Mouse (Mus musculus) megakaryocyte progenitor cell, adult 5-6 weeks (primary cell): ENCODE data around the gene Ypel3. TPM values are rescaled to one million over a fixed set of nuclear protein-coding genes. Genes with fewer than 3 reads are reported as not detected.
"Not testable (repeated sequence)": the region's sequence is repeated elsewhere in the genome, so short reads cannot be mapped to it uniquely, and the experiment has no call there.

ENCODE experiments used
- ATAC-seq: replicated peaks from 2 replicates; pipeline ENCODE4 v1.8.0; 2016; ENCODE audit warnings: mild to moderate bottlenecking, moderate TSS enrichment, inconsistent platforms; ENCODE audit not compliant: poor library complexity
- total RNA-seq, 2 experiments: library from RNA; stranded (forward) in 1 of 2; stranded (reverse) in 1 of 2; fragments of 157-497, 149-512 nt in 1 of 2; fragments of 200-1000 nt in 1 of 2; gene quantifications; 2 replicates each; pipeline versions ENCODE4 v1.2.3 to v1.2.4; 2015 to 2017

The Ypel3 gene
- total RNA-seq (2015) (25.4 and 32.4 TPM in 2 replicates), total RNA-seq (2017) (11.8 and 15.1 TPM in 2 replicates)

DNA sequence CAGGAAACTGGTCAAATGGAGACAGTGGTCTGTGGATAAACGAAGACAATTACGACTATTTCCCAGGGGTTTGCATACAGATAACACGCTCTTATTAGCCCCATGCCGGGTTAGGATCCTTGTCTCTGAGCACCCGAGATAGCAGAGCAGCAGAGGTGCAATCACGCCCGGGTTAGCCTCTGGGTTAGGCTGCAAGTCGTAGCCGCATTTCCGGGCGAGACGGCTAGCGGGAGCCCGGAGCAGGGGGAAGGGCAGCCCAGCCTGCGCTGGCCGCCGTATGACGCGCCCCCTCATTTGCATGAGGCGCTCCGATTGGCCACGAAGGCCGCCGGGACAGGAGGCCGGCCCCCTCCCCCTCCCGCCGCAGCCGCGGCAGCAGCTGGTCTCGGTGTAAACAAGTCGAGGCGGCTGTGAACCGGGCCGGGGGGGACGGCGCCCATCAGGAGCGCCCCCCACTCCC, at the start of gene Ypel3:
Gene Ypel3 (plus strand): TSS at position 358 of the 460 bp plus-strand sequence.
- ATAC-seq = peak; percentile 88

- ATAC-seq = not testable (repeated sequence)
These were observed 46.4 kb upstream of the Ypel3 start for GRCm38 (mm10) chr7:126730256-126730789.

GRCm38 (mm10) chr7:126736122-126736521, 40.6 kb upstream of the Ypel3 start:
- peak; percentile 54 for ATAC-seq

DNA sequence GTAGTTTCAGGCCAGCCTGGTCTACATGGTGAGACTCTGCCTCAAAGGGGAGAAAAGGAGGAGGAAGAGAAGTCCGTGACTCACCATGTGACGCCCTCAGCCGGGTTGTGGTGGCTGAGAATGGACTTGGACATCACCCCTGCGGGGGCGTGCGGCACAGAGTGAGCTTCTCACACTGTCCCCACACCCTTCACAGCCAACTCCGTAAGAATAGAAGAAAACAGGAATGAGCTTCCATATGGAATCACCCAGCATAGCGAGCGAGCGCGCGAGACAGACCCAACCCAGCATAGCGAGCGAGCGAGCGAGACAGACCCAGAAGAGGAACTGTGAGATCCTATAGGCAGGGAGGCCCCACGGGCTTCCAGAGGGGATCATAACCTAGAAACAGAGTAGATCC, 37.2 kb upstream of the Ypel3 start:
- ATAC-seq = no peak

GRCm38 (mm10) chr7:126740132-126740735, 36.5 kb upstream of the Ypel3 start:
- ATAC-seq = 0 out of 2 replicates have a peak, but pooled peaks have one; percentile 9

DNA sequence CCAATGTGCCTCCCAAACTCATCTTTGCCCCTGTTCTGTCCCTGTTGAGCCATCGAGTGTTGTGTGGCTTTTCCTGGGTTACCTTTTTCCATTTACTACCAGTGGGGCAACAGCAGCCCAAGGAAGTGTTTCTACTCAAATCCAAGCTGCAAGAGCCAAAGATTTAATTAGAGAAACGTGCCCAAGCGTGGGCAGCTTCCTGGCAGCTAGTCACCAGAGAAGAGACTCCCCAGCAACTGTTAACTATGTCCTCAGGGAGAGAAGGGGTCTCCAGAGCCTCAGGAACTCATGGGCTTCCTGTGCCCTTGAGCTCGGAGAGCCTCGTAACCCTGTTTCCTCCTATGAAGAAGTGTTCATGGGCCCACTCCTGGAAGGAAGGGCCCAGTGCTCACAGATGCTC, 35.8 kb upstream of the Ypel3 start:
- ATAC-seq = no peak

- ATAC-seq = no peak
These were observed 35.3 kb upstream of the Ypel3 start for GRCm38 (mm10) chr7:126741452-126741851.

GRCm38 (mm10) chr7:126741964-126742482, 34.7 kb upstream of the Ypel3 start:
- no peak for ATAC-seq

DNA sequence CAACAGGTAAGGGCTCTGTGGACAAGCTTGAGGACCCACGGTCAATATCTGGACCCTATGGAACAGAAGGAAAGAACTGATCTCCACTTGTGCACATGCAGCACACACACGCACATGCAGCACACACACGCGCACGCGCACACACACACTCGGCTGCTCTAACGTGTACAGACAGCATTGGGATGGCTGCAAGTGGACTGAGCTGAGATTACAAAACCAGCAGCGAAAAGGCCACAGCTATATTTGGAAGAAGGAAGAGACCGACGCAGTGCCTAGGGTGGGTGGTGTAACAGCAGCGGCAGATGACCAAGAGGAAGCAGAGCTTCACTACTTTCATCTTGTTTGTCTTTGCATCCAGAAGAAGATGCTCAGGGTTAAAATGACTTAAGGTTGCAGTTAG, 30.7 kb upstream of the Ypel3 start:
- peak; percentile 89 for ATAC-seq

DNA sequence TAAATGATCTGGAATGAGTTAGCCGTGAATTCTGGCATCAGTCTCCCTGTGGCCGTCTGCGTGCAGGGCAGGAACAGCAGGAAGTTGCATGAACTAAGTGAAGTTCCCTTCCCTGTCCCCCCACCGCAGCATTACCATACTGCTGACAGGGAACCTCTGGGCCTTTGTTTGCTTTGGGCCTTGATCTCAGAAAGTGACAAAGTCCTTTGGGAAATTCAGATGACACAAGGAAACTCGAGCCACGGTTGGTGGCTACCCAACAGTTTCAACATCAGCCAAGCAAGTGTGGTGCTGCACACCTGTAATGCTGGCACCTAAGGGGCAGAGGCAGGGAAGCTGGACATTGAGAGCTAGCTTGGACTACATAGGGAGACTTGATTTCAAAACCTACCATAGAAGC, 30.0 kb upstream of the Ypel3 start:
- ATAC-seq = peak; percentile 86

- ATAC-seq = no peak
These were observed 27.9 kb upstream of the Ypel3 start for GRCm38 (mm10) chr7:126748824-126749223.

DNA sequence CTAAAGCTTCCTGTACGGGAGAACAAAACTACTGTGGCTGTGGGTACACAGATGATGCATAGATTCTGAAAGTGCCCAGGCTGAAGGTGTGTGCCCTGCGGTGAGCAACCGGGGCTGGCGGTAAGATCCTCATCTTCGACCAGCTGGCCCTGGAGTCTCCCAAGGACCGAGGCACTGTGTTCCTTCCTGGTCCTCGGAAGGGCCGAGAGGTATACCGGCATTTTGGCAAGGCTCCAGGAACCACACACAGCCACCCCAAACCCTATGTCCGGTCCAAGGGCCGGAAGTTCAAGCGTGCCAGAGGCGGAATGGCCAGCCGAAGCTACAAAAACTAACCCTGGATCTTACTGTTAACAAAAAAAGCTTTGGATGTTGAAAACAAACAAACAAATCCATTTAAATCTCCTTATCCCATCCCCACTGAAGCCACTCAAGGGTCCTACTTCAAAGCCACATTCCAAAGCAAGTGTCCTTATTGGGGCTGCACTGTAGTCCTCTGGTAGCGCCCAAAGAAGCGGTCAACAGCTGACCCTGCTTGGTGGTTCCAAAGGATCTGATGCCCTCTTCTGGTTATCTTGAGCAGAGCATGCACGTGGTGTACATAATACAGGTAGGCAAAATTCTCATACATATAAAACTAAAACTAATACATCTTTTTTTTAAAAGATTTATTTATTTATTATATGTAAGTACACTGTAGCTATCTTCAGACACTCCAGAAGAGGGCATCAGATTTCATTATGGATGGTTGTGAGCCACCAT, 27.0 kb upstream of the Ypel3 start:
- no peak for ATAC-seq

DNA sequence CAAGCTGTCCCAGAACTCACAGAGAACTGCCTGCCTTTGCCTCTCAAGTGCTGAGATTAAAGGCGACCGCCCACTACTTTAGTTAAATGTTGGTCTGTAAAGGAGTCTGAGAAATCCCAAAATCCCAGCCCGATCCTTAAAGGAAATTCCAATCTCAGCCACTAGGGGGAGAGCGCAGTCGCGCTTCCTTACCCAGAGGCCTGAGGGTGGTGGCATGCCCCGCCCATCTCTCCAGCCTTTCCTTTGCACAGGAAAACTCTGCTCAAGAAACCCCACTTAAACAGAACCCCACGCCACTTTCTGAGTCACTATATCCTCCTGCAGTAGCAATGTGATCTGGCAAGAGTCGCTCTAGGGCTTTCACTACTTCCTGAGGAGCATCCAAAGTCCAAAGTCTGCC, 21.9 kb upstream of the Ypel3 start:
- ATAC-seq = peak; percentile 68

DNA sequence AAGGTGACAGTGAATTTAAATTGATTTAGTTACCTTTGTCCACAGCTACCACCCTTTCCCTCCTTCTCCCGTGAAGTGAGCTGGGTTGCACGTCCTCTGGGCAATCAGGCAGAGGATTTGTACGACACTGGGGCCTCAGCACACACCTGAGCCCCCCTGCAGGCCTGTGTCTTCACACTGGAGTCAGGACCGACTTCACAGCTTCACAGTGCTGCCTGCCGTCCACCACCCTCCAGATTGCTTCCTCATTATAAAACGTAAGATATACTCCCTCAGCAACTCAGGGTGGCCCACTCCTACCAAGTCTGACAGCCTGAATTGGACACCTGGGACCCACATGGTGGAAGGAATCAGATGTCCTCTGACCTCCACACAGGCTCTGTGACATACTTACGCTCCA, 18.2 kb upstream of the Ypel3 start:
- no peak for ATAC-seq

DNA sequence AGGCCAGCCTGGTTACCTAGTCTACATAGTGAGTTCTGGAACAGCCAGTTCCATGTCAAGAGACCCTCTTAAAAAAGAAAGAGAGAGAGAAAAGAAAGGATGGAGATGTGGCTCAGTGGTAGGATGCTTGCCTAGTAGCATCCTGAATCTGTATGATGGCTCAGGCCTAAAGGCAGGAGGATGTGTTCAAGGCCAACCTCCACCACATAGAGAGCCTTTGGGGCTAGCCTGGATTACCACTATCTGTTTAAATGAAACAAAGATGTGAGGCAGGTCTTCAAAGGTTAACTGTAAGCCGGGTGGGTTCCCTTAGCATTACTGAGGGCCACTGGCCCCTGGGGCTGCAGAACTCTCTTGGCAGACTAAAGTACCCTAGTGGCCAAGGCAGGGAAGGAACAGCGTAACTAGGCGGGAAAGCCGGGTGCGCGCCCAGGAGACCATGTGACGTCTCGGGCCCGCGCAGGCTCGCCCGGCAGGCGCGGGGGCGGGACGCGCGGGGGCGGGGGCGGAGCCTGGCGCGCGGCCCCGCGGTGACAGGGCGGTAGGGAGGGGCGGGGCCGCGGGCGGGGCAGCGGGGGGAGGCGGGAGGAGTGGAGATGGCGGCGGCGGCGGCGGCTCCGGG, 17.6 kb upstream of the Ypel3 start, which contains the start of gene Mapk3:
Gene Mapk3 (plus strand): TSS at position 552 of the 622 bp plus-strand sequence.
- peak; percentile 91 for ATAC-seq

DNA sequence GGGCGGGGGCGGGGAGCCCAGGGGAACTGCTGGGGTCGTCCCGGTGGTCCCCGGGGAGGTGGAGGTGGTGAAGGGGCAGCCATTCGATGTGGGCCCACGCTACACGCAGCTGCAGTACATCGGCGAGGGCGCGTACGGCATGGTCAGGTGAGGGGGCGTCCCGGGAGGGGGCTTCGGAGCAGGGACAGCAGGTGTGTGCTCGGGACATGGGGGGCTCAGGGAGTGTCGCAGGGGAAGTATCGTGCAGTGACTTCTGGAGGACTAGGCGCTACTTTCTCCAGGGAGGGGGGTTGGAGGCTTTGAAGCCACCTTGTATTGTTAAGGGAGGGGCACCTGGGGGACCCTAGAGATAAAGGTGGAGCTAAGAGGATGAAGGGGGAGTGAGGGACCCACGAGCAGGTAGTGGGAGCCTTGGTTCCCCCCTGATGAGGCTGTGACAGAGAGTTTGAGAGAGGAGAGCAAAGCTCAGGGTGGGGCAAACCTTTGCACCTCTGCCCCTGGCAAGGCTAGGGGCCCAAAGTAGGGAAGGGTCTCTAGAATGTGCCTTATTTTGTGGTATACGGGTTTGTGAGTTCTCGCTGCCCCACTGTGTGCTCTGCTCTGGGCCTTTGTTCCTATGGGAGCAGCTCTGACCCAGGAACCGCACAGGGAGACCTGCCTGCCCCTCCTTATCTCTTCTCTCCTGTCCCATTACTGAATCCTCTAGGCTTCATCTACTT, 16.9 kb upstream of the Ypel3 start:
- ATAC-seq = no peak

DNA sequence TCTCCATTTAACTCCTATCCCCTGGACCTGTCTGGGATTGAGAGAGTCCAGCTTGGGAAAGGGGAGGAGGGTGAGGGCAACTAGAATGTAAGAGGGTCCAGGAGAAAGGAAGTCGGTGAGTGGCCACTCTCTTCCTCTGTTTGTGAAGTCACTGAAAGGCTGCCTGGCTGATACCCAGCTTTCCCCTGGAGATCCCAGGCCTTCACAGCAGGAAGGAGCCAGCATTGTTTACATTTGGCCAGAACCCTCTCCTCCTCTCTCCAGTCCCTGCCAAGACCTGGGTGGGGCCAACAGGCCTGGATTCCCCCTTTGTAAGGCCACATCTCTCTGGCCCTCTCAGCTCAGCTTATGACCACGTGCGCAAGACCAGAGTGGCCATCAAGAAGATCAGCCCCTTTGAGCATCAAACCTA, 16.4 kb upstream of the Ypel3 start:
- no peak for ATAC-seq

DNA sequence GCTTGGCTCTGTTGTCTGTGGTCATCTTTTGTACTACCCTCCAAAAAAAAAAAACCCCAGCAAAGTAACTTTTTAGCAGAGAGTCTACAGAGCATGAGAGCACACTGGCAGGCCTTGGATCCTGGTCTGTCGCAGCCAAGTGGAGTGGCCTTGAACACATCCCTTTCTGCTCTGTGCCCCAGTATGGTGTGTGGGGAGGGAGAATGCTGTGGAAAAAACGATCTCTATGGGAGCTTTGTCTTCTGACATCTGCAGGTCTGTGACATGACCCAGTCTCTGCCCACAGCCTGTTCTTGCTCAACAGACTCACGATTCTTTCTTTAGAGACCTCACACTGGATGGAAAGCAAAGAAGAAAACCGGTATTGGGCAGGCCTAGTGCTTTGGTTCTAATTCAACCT, 15.8 kb upstream of the Ypel3 start:
- ATAC-seq = no peak

DNA sequence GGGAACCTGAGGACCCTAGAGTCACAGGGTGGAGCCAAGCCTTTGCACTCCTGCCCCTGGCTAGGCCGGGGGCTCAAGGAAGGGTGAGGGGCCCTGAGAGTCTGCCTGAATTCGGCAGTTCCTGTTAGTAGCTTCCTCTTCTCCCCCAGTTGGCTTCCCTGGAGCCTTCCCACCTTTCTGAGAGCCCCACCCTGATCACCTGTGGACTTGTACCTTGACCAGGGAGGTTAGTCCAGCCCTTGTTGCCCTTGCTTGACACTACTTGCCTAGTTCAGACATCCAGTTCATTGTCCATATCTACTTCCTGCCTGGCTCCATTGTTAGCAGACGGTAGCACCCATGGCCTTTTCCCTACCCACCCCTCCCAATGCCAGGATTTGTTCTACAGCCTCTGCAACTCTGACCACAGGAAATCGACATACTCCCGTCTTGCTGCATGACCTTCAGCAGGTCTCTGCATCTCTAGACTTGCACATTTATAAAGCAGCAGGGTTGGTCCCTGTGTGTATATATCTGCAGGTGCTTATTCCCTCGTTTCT, 15.2 kb upstream of the Ypel3 start:
- ATAC-seq = no peak

DNA sequence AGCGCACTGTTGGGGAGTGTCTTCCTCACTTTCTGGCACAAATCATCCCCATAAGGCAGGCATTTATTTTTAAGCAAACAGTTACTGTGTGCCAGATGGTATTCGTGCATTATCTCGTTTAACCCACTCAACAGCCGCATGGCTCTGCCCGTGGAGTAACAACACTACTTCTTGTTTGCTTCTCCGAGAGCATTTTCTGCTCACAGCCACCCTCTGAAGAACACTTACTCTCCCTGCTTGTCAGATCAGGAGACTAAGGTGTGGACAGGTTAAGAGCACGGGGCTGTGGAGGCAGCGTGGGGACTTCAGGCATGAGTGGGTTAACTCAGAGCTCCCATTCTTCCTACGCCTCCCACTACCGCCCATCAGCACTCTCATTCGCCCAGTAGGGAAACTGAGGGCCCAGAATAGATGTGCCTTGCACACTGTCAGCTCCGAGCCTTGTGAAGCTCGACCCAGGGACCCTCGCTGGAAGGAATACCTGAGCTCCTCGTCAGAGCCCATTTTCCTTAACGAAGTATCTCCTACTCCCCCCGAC, 14.2 kb upstream of the Ypel3 start:
- 0 out of 2 replicates have a peak, but pooled peaks have one; percentile 3 for ATAC-seq
